Mouse (Mus musculus) embryo, embryonic 10.5 days (tissue): ENCODE results near the gene Helt.
A peak's percentile ranks its signal among the peaks of the same experiment; 100 is the strongest.

ENCODE experiments used
- DNase-seq: peaks from one replicate; pipeline ENCODE4 v3.0.0-alpha.2; 2015; ENCODE audit warnings: low spot score

The Helt gene

DNA sequence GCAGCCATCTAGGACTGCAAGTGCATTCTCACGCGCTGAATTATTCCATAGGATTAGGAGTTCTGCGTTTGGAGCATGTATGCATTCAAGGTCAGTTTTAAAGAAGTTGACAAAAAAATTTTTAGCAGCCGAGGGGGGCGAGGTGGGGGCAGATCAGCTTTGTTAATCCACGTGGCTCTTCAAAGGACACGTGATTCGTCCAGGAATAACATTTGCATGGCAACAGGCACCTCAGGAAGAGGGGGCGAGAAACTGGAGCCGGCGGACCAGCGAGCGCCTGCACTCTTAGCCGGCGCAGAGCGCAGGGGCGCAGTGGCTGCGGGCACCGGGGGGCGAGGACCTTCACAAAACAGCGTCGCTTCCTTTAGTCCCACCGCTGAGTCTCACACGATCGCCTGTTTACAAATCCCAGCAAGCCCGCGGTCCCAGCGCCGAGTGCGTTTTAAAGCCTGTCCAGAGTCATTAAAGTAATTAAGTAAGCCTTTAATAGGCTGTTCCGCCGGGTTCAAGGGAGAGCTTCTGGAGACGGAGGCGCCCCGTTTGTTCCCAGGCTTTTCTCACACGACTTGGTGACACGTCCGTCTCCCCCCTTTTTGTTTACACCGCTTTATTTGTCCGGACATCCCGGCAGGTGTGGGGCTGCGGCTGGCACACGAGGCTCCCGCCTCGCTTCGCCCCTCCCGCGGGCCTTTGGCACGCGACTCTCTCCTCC lies at the start of gene Helt:
Gene Helt (minus strand): TSS at position 491 of the 712 bp plus-strand sequence.
- DNase-seq = peak; percentile 44

DNA sequence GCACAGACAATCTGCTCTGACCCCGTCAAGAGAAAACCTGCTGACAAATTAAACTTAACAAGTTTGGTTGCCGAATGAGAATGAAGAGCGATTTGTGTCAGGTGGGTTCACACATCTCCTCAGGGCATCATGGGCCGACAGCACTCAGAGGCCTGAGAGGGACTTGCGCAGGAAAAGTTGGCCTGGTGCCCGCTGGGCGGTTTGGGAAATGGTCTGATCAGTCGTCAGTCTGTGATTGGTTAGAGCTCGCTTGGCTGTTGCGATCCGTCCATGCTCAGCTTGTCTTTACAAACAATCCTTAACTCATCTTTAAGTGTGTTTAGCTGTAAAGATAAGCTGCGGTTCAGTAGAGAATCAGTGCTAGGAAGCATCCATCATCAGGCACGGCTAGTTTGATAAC lies 47.8 kb upstream of the Helt start:
- DNase-seq = no peak

DNA sequence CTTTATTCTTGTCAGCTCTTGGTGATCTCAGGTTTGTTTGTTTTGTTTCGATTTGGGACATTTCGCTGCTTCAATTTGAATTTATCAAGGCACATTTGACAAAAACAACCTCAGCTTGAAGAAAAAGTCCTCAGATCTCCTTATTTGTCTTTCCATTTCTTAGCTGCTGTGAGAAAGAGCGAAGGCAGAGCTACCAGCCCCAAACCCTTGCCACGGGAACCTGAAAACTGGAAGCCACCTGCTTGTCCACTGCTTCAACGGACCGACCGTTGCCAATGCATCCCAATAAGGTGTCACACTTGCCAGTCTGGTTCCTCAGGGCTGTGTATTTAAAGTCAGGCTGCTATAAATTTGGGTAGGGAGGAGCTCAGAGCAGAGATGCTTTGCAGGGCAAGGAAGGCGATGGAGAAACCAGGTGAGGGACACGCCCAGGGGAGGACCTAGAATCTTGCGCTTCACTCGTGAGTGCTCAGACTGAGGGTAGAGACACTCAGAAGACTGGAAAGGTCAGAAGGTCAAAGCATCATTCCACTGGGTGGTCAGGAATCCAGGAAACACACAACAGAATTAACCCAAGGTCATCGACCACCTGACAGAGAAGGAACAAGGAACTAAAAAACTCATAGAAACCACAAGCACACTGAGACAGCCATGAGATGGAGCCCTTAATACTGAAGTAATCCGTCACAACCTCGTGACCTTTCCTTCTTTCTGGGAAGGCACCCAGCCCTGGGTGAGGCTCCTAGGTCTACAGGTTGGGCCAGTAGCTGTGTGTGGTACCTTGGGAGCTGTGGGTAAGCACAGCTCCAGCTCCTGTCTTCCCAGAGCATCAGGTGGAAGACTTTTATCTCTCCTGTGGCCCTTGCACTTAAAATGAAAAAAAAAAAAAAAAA lies 46.2 kb upstream of the Helt start:
- no peak for DNase-seq

DNA sequence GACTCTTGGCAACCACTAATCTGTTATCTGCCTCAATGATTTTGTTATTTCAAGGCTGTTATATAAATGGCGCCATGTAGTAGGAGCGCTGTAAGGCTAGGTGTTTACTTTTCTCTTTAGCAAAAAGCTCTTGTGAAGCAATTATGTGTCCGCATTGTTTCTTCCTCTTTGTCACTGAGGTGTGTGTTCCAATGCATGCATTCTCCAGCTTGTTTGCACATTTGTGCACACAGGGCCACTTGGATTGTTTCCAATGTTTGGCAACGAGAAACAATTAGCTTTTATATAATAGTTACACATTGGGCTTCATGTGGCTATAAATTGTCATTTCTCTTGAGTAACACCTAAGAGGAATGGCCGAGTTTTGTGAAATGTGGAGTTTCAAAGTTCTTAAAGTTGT lies 44.8 kb upstream of the Helt start:
- no peak for DNase-seq

- DNase-seq = no peak
Observed at GRCm38 (mm10) chr8:46336351-46336750, 41.9 kb upstream of the Helt start.

DNA sequence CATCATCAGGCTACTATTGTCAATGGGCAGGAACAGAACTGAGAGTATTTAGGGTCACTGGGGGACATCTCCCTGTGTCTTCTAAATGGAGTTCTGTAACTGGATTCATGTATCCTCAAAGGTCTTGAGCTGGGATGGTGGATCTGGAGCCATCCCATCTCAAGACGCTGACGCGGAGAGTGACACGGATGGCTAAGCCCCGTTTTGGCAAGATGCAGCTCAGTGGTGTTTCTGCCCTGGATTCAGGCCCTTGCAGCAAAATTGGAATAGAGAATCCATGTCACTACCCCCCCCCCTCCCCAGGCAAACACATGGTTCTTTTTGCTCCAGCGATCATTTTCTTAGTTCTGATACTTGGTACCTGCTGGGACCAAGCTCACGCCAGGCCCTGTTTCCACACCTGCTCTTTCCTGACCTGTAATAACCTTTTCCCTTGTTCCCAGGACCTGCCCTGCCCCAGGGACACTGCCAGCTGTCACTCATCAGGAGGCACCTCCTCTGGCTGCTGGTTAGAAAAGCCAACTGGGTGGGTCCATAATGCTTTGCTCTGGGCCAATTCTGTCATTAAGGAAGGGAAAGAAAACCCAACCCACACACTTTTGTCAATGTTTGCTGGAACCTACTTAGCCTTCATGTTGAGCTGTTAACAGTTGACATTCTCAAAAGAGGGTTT lies 38.1 kb upstream of the Helt start:
- peak; percentile 8 for DNase-seq

DNA sequence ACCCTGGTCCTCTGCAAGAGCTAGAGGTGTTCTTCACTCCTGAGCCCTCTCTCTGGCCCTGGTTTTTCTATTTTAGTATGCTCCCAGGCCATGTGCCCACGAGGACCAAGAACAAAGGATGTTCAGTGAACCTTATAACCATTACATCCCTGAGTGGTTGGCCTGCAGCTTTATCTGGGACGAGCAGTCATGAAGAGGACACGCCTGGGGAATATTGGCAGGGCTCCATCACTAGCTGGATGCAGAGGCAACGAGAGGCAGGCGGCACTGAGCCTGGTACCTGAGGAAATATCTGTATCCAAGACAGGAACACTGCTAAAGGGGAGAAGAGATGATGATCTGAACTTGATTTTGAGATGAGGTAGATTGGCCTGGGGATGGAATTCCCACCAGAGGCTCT lies 37.3 kb upstream of the Helt start:
- DNase-seq = no peak

DNA sequence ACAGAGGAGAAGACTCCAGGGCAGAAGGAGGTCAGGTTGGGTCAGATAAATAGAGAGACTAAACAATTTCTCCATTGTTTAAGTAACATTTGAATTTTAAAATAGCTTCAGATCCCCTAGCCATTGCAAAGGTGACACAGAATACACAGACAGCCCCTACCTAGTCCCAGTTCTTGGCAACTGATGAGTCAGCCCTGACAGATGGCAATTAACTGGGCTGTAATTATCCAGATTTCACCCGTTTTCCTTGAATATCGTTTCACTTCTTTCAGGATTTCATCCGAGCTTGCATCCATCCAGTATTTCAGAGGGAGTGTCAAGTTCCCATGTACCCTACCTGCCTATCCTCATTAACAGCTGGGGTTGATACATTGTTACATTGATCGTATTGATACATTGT lies 34.9 kb upstream of the Helt start:
- DNase-seq = no peak

DNA sequence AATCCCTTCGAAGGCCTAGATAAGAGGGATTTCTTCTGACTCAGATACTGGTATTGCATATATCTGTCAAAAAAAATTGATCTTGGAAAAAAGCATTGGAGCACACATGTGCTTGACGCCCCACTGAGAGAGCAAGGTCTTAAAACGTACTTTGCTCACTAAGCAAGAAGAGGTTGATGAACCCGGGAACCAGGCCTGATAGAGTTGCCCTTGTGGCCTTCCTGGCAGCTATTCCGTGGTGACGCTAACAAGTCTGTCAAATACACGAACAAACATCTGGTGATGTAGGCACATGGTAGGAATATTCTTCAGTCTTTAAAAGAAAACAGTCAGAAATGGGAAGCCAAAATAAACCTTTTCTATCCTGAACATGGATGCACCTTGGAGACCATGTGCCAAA lies 32.8 kb upstream of the Helt start:
- DNase-seq = no peak

DNA sequence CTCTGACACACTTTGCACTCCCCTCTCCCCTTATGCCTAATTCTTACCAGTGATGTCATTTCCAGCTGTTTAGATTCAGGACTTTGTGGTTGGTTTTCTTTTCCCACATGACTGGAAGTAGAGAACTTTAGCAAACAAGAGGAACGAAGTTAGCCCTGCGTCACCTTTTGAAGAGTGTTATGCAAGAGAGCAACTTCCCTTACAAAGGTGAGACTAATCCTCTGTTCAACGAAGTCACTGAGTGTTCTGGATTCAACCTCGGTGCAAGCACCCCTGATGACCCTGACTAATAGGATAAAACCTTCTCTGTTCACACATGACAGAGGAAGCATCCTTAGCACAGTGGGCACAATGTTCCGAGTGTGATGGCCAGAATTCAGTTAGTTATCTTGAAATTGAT lies 32.2 kb upstream of the Helt start:
- DNase-seq = no peak

- DNase-seq = no peak
Observed at GRCm38 (mm10) chr8:46324676-46325075, 30.2 kb upstream of the Helt start.

DNA sequence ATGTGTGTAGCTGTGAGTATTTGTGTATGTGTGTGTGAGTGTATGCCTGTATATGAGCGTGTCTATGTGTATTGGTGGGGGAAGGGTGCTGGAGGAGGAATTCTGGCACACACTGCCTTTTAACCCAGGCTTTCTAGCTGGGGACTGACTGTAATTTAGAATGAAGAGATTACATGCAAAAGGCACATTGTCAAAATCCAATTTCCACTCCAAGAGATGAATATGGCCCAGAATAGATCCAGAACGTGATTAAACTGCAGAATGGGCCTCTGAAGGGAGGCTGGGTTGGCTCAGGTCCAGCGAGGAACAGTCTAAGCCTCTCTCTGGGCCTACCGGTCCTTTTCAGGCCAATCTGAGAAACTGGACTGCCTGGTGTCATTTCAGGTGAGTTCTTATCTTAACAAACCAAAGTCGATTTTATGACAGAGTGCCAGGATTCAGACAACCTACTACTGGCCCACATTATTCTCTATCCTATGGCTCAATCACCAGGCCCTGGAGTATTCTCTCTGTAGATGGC lies 29.3 kb upstream of the Helt start:
- DNase-seq = no peak

DNA sequence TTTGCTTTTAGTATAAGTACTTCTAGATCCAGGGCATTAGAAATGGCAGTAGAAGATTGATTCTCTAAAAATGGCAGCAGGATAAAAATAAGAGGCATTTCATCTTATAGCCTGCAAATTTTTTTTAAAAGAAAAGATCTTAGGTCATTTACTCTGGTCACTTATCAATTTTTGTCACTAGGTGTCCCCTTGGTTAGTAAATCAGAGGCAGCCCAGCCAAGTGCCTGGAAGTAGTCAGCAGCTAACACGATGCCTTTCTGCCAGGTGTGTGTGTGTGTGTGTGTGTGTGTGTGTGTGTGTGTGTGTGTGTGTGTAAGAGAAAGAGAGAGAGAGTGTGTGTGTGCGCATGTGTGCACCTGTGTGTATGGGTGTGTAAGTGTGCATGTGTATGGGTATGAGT lies 28.4 kb upstream of the Helt start:
- no peak for DNase-seq

GRCm38 (mm10) chr8:46322421-46322820 lies 27.9 kb upstream of the Helt start:
- no peak for DNase-seq

DNA sequence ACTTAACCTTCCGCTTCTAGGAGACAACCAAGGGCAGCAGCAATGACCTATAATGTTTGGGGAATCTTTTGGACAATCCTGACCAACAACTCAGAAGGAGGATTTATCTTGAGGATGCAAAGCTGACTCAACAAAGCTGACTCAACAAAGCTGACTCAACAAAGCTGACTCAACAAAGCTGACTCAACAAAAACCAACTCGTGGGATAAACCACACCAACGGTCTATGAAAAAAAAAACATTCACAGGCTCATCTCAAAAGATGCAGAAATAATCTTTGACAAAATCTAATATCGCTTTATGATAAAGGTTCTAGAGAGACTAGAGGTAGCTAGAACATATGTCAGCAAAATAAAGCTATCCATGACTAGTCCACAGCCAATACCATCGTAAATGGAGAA lies 24.3 kb upstream of the Helt start:
- no peak for DNase-seq

GRCm38 (mm10) chr8:46317161-46317560 lies 22.7 kb upstream of the Helt start:
- no peak for DNase-seq

DNA sequence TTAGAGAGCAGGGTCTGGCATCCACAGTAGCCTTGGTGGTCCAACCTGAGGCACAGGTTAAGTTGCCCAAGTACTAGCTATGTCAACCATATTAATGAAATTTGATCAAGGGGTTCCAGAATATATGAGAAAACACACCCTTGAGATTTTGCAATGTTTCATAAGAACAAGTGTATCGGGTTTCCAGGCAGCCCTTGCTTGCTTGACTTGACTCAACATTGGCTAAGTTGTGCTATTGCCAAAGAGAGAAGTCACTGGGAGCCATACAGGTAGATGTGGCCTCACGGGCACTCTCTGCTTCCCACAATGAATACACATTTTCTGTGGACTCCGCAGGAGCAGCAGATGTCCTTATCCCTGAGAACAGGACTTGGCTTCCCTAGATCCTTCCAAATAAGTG lies 19.3 kb upstream of the Helt start:
- no peak for DNase-seq

DNA sequence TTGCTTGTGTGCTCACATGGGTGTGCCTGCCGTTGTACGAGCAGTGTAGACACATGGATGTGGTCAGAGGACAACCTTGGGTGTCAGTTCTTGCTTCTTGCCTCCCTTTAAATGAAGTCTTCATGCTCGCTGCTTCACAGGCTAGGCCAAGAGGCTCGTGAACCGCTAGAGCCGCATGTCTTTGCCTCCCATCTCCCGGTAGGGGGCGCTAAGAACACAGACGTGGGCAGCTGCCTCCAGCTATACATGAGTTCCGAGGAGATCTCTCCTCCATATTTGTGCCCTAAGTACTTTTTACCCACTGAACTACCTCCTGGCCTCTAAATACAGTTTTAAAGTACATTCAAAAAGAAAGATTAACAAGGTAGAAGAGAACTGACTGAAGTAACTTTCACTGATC lies 16.7 kb upstream of the Helt start:
- DNase-seq = peak; percentile 94

GRCm38 (mm10) chr8:46308189-46308588 lies 13.7 kb upstream of the Helt start:
- DNase-seq = no peak

GRCm38 (mm10) chr8:46305733-46306349 lies 11.4 kb upstream of the Helt start:
- DNase-seq = peak; percentile 91

DNA sequence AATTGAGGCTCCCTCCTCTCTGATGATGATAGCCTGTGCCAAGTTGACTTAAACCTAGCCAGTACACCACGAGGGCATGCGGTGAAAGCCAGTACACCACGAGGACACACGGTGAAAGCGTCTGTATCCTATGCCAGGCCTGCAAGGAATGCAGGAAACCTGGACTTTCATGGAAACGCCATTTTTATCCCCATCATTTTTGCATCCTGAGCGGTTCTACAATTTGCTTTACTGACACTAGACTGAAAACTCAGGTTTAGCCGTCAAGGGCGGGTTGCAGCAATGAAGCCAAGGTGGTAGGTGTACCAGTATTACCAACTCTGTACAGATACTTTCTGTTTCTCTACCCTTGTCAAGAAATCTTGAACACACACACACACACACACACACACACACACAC lies 7.7 kb upstream of the Helt start:
- DNase-seq = no peak

GRCm38 (mm10) chr8:46298847-46299246 lies 4.4 kb upstream of the Helt start:
- no peak for DNase-seq
